Mouse (Mus musculus) splenic B cell, adult 2 months (primary cell): Measurements from ENCODE around the gene Pamr1.

ENCODE experiments used
- DNase-seq: peaks from one replicate; pipeline ENCODE4 v3.0.0-alpha.2; 2011; ENCODE audit warnings: low read depth, low spot score
- H3K27me3 ChIP-seq: 2 replicates; pipeline ENCODE4 v1.6.1; 2012; ENCODE audit warnings: mild to moderate bottlenecking, low read length, moderate library complexity, mixed read lengths; ENCODE audit not compliant: control insufficient read depth, poor library complexity, insufficient read depth, severe bottlenecking
- H3K36me3 ChIP-seq: 2 replicates; pipeline ENCODE4 v1.6.1; 2012; ENCODE audit warnings: mild to moderate bottlenecking, low read length, moderate library complexity, mixed read lengths; ENCODE audit not compliant: control insufficient read depth, poor library complexity, insufficient read depth, severe bottlenecking

Pamr1 gene

DNA sequence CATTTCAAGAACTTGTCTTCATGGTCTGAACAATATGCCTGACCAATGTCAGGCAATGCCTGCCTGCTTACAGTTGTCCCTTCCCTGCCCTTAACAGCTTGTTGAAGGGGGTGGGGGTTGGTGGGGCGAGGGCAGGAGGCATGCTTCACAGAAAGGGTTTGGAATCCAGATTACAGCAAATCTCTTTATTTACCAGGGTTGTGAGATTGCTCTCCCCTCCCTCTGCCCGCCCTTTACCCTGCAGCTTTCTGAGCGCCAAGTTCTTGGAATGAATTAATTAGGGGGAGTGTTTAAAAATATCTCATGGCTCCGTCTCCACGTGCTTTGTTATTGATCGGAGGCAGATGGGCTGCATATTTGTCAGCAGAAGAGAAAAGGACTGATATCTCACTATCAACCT lies 113.5 kb downstream of the Pamr1 start:
- no peak for DNase-seq
- Histone ChIP-seq H3K27me3 (peaks cover 3% of the 10 kb centered on the region; the same call in 1 of the 2 replicates), H3K36me3 (no peaks in the 10 kb centered on the region)

DNA sequence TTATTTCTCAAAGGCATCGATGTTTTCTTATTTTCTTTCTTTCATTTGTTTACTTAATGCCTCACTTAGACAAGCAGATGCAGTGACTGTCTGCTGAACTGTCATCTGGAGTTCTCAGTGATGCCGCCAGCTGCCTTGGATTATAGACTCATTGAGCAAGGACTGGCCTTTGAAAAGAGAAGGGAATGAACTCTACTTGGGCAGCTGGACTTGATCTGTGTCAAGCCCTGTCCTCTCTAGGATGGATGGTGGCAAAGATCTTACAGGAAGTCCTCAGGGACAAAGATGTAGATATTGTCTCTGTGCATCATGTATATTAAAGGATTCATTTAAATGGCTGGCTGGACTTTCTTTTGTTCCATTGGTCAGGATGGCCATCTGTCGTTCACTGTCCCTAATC lies 114.1 kb downstream of the Pamr1 start:
- no peak for DNase-seq
- H3K27me3 ChIP-seq: peaks cover 3% of the 10 kb centered on the region; the same call in 1 of the 2 replicates
- no peaks in the 10 kb centered on the region for H3K36me3 ChIP-seq

DNA sequence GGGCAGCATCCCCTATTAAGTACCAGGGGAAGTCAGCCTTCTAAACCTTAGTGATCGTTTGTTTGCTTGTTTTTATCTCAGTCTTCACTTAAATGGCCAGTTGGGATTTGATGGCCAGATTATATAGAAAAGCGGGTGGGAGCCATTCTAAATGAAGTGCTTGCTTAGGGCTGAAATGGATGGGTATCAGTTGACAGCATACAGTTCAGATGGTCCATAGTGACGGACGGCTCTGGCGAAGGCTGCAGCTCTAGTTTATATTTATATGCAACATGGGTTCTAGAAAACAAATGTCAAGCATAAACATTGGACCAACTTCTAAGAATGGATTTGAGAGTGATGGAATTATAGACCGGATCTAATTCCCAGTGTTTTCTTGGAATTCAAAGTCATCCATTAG lies 118.2 kb downstream of the Pamr1 start:
- no peak for DNase-seq
- Histone ChIP-seq H3K27me3 (no peaks in the 10 kb centered on the region), H3K36me3 (no peaks in the 10 kb centered on the region)

DNA sequence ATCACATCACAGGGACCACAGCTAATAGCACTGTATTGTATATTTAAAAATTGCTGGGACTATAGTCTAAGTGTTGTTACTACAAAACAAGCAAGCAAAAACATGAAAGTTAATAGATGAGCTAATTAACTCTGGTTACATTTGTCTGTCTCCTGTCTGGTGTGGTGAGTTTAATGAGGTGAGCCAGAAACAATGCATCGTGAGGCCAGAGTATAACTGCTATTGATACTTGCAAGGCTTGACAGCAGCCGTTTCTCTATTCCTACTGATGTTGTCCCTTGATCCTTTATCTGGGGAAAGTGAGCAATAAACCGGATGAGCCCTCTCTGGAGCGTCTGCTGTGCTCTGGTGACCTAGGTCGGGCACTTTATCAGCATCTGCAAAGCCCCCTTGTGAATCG lies 119.8 kb downstream of the Pamr1 start:
- Histone ChIP-seq H3K27me3 (no peaks in the 10 kb centered on the region), H3K36me3 (no peaks in the 10 kb centered on the region)
- DNase-seq: no peak

DNA sequence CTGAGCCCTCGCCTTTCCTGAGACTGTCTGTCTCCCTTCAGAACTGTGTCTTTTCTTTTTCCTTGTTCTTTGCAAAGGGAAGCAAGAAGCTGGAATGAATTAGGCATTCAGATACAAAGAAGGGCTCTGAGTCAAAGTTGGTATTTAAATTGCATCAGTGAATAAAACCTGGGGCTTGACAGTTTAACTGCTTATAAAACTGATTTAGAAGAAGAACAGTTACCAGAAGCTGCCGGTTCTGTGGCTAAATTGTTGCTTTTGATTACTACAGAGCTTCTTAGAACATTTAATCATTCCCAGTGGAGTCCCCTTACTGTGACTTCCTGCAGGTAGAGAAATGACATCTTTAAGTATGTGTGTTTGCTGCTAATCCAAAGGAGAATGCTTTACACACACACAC lies 124.8 kb downstream of the Pamr1 start:
- Histone ChIP-seq H3K36me3 (no peaks in the 10 kb centered on the region), H3K27me3 (no peaks in the 10 kb centered on the region)
- DNase-seq: no peak

DNA sequence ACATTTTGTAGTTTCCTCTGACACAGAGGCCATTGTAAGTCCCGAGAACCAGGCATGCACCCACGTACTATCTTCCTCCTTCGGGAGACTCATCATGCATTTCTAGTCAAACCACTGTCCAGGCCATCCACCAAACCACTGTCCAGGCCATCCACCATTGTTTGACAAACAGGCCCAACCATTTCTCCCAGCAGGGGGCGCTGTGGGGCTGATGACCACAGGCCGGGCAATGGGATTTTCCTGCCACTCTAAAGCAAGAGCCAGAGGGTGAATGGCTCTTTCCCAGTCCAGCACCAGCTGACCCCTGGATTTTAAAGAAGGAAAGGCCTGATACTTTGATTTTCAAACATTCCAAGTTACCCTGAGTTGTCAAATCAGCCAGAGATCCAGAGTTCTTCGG lies 125.5 kb downstream of the Pamr1 start:
- Histone ChIP-seq H3K27me3 (no peaks in the 10 kb centered on the region), H3K36me3 (no peaks in the 10 kb centered on the region)
- DNase-seq: peak; percentile 63

DNA sequence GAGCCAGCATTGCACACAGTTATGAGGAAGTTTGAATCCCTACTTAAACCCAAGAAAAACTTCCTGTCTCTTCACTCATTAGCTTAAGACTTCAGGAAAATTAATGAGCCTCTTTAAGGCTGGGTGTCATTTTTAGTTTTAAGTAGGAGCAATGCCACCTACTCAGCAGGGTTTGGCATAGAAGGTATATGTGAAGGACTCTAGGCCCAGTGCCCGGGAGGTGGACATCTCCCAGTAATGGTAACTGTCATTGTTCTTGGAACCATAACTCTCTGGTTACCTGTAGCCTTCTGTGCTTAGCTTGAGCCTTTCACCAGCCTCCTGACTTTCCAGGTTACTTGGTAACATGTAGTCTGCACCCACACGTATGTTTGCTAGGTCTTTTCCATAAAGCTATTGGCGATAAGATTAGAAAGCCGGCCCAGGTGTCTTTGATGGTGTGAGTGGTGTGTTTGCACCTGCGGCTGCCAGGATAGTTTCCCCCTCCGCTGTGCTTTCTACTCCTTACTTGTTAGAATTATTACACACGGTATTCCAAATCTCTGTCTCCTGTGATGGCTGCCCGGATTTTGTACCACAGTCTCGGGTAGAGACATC lies 127.0 kb downstream of the Pamr1 start:
- H3K36me3 ChIP-seq: no peaks in the 10 kb centered on the region
- H3K27me3 ChIP-seq: no peaks in the 10 kb centered on the region
- DNase-seq: no peak

DNA sequence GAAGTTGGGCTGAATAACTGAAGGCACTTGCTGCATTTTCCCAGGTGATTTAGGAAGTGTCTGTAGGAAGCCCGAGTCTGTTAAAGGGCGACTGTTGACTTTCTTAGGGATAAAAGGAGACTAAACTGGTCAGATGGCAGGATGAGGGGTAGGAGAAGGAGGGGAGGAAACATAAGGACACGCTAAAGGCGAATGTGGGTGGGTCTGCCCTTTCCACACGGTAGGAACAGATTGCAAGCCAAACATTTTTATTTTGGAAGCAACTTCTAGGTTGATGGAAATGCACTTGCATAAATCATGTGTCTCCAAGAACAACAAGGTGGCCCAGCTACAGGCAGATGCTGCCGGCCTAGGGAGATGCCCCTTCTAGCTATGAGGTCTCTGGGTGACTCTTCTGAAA lies 127.6 kb downstream of the Pamr1 start:
- H3K27me3 ChIP-seq: no peaks in the 10 kb centered on the region
- DNase-seq: no peak
- no peaks in the 10 kb centered on the region for H3K36me3 ChIP-seq

DNA sequence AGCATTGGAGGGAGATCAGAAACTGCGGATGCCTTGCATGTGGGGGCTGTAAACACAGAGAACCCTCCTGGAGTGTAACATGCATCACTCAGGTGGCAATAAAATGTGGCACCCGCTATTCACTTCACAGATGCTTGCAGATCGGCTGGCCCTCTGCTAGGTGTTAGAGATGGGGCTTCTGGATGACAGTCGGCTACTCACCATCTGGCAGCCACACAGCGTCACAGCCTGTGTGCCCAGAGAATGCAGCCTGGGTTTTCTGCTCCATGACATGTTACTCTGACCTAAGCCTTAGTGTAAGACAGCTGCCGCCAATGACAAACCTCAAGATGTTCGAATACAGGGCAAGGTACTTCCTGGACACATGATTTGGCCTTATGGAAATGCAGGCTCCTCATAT lies 131.5 kb downstream of the Pamr1 start:
- Histone ChIP-seq H3K36me3 (no peaks in the 10 kb centered on the region), H3K27me3 (no peaks in the 10 kb centered on the region)
- DNase-seq: no peak

DNA sequence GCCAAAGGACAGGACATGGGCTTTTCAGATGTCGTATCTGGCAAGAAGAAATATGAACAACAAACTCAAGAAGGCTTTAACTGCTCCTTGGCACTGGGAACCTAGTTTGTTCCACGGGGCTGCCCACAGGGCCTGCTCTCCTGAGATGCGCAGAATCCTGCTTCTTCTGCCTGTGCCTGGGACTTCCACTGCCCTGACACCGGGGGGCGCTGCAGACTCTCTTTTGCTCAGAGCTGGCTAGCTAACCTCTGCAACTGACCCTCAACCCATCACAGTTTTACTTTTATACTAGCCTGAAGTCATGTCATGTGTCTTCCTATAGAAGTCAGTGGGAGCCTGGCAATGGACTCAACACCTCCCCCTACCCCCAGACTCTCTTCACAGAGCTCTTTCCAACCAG lies 132.4 kb downstream of the Pamr1 start:
- H3K36me3 ChIP-seq: no peaks in the 10 kb centered on the region
- DNase-seq: peak; percentile 66

DNA sequence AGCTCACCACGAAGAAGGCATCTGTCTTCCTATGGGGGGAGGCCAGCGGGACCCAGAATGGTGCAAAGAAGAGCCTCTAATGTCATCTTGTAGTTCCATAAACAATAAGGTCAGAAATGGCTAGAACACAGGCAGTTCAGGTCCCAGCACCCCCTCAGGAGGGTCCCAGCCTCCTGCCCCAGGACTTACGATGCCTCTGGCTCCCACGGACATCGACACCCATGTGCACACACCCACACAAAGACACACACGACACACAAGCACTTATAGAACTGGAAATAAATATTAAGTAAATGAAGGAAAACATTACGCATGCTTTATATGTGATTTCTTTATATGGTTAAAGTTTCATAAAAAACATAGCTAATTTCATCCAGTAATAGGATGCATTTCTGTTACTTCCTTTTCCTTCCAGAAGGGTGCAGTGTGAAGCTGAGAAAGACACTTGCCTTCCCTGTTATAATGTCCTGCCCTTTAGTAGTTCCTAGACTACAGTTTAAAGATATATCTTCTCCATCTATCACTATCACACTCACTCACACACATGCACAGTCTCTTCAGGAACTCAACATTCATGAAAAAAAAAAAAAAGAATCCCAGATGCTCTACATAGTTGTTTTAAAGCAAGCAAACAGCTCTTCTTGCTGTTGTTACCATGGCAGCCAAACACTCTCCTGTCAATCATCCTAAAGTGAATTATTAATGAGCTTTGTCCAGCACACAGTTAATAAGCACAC lies 135.7 kb downstream of the Pamr1 start:
- Histone ChIP-seq H3K36me3 (no peaks in the 10 kb centered on the region), H3K27me3 (no peaks in the 10 kb centered on the region)
- DNase-seq: peak; percentile 57

More for the DNA sequence above, 132.4 kb downstream of the Pamr1 start:
- H3K27me3 ChIP-seq: no peaks in the 10 kb centered on the region

DNA sequence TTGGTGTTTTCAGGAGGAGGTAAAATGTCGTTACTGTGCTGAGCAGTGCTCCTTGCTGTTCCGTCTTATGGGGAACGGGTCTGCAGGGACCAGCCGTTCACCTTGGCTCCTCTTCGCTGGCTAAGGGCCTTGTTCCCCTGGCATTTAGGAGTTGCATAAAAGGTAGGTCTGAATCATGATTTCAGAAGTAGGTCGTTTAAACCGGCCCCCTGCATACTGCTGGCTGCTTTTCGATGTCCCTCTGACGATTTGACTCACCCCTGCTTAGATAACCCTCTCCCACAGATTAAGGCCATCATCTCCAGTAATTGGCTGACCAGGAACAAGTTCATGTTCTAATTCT lies 136.3 kb downstream of the Pamr1 start:
- Histone ChIP-seq H3K27me3 (no peaks in the 10 kb centered on the region), H3K36me3 (no peaks in the 10 kb centered on the region)
- DNase-seq: no peak
